Mouse (Mus musculus): ENCODE data around the gene Slc4a7.

DNA sequence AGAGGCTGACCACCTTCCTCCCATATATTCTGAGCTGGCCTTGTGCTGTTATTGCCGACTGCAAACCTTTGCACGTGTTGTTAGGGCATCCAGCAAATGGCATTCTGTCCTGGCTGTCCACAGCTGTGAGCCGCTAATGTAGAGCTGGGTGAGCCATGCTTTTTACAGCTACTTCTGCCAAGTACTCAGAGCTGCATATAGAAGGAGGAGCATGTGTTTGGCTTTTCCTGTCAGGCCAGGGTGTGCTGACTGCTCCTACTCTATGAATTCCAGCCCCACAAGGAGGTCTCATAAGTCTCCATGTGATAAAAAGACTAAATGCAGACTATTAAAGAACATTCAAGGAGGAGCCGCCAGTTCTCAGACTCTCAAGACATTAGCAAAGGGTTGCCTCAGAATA lies 135.5 kb downstream of the Slc4a7 start:
- no peak for TF ChIP-seq CTCF (IDR thresholded peaks at IDR 0.05; ENCODE audit: borderline replicate concordance, control insufficient read depth, extremely low read depth, insufficient read depth, low read length, poor library complexity)
- no peak for TF ChIP-seq POLR2A (IDR thresholded peaks at IDR 0.05; ENCODE audit: control insufficient read depth, extremely low read depth, insufficient read depth, low read length, poor library complexity)
